Mouse (Mus musculus) T-helper 1 cell (primary cell): ENCODE measurements around the gene Snrk.

Source experiments
- in situ Hi-C: fragments of 300-600 bp; cut with MboI, MseI; formaldehyde crosslinking; loops from one replicate; pipeline ENCODE4 v1.15.1; 2025; ENCODE audit warnings: high pct_unique_total_duplicates

Snrk gene

DNA sequence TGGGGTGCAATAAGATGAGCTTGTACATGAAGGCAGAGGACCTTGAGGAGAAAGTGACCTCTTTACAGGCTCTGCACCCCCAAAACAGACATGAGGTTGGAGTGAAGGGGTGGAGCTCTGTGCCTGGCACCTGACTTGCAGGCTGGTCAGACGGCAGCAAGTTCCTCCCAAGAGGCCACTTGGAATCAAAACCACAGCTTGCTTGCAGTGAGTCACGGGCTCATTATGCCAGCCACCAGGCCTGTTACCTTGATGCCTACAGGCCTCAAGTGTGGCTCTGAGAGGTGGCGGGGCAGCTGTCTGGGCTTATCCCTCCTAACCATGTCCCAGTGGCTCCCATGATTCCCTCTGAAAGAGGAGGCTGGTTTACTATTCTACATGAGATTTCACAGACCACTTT, 63.0 kb downstream of the Snrk start:
- in situ Hi-C loops, result no loop called here

DNA sequence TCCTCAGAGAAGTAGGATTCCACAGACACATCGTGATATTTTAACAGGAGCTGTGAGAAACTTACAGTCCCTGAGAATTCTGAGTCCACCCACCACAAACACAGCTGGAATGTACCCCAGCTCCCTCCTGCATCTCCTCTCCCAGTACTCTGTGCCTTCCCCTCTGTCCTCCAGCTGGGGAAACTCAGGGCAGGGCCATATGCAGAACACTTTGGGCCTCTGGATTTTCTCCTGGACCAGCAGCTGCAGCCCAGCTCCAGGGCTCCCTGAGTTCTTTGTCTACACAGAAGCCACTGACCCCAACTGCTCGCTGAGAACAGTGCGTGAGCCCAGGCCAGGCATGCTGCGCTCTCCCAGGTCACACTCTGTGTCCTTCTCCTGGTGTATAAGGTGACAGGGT, 66.0 kb downstream of the Snrk start:
- in situ Hi-C loops, result no loop called here

DNA sequence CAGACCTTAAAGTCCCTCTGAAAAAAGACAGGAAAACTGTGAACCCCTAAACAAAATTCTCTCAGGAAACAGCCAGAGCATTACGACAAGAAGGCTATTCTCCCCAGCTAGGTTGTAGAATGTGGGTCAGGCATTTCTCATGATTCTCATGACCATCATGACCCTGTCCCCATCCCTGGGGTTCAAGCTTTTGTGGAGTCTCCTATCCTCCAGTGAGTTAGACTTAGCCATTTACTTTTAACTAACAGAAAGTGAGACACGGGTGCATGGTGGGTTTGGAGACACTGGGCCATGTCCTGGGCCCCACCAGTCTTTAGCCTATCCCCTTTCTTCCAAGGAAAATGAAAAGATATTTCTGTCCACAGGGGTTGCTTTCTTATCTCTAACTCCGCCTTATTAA, 67.3 kb downstream of the Snrk start:
- in situ Hi-C loops, result no loop called here

DNA sequence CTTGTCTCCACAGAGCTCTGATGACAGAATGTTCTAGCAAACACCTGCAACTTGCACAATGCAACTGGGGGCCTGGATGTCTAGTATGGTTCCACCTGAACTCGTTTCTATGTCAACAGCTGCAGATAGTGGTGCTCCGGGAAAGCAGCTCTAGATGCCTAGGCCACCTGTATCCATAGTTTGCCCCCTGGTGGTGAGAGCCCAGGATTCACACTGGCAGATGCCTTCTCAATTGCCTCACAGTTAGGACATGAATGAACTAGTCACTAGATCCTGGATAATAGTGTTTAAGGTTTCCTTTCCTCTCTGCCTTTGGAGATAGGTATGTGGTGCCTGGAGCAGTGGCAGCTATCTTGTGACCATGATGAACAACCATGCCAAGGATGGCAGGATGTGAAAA, 68.0 kb downstream of the Snrk start:
- in situ Hi-C loops, result no loop called here

DNA sequence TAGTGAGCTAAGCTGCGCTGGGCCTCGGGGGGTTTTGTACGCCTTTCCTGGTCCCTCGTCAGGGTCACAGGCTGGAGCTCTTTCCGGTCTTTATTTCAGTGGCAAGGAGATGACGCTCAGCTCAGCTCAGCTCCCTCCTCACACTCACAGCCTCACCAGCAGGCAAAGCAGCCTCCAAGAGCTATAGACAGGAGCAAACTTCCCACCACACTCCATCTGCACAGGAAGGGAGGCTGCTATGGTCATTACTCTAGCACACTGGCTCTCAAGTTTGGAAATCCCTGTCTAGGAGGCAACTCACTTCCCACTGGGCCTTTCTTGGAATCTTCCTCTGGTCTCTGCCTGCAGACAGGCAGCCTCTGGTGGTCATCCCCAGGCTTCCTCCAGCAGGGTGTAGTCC, 68.9 kb downstream of the Snrk start:
- in situ Hi-C loops, result no loop called here

DNA sequence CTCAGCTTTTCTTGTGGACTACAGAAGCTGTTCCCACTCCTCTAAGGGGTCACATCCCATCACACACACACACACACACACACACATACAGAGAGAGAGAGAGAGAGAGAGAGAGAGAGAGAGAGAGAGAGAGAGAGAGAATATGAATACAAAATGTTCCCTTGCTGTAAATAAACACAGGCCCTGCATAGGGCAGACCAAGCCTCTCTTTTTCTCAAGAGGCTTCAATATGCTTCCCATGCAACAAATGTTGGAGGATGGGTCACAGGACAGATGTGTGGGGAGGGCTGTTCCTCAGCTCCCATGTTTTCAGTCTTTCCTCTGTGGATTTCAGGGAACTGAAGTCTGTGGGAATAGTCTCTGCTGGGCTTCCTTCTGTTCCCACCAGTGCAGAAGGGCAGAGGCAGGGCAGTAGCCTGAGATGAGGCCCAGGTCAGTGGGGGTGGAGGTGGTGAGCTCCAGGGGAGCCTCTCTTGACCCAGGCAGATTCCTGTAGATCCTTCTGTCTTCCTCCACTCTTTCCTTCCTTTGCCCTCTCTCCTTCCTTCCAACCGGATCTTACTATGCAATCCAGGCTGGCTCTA, 69.7 kb downstream of the Snrk start:
- in situ Hi-C loops, result no loop called here

DNA sequence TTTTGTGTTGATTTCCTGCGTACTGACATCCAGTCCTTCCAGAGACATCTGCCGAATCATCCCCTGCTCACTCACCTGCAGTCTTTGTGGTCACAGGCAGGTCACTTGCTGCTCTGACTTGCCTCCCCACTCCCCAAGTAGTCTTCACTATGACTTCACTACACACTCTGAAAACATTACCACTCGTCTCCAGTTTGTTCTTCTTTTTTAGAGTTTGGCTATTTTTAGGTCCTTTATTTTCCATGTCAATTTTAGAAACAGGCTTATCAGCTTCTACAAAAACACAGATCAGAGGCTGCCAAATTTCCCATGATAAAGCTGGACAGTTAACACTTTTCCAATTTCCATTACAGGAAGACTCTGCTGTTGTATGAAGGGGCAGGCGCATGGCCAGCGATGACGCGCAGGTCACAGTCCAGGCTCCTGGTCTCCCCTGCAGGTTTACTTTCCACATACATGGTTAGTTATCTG, 70.4 kb downstream of the Snrk start:
- in situ Hi-C loops, result no loop called here

DNA sequence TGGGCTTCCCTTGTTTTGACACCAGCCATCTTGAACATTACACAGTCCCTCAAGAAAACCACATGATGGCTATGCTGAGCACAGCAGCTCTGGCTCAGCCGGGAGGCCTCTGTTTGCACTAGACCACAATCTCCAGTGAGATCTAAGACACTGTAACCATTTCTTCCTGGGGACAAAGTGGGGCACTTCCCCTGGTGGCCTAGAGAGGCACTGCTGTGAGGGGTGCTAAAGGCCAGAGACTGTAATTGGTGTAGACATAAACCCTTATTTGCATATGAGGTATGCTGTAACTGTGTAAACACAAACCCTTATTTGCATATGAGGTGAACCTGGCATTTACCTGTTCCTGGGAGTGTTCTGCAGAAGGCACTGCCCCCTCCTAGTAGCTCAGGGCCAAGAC, 71.7 kb downstream of the Snrk start:
- in situ Hi-C loops, result no loop called here

DNA sequence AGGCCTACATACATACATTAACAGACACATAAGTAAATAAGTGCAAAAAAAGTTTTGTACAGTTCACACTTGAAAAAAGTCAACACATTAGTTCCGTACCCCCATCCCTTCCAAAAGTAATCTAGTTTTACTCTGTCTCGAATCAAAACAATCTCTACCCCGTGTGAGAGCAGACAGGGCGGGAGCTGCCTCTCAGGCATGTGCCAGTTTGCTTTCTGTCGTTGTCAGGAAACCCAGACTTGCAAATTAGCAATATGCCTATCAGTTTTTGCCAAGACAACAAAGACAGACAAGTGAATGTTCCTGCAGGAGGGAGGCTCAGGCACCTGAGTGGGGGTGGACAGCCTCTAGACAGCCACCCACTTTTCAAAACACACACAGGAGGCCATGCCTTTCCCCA, 76.3 kb downstream of the Snrk start:
- in situ Hi-C loops, result no loop called here

DNA sequence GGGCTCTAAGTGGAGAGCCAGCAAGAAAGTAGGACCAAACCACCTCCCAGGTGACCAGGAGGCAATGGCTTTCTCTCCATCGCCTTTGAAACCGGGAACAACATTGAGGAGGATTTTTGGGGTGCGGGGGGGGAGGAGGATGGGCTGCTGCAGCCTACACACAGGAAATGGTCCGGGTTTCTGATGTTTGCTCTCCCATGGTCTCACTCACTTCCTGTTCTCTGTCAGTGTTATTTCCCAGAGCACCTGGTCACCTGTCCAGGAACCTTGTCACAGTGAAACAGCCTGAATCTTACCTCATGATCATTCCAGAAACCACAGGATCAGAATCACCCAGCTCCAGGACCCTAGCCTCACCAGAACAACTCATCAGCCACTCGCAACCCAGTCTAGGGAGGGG, 76.8 kb downstream of the Snrk start:
- in situ Hi-C loops, result no loop called here

DNA sequence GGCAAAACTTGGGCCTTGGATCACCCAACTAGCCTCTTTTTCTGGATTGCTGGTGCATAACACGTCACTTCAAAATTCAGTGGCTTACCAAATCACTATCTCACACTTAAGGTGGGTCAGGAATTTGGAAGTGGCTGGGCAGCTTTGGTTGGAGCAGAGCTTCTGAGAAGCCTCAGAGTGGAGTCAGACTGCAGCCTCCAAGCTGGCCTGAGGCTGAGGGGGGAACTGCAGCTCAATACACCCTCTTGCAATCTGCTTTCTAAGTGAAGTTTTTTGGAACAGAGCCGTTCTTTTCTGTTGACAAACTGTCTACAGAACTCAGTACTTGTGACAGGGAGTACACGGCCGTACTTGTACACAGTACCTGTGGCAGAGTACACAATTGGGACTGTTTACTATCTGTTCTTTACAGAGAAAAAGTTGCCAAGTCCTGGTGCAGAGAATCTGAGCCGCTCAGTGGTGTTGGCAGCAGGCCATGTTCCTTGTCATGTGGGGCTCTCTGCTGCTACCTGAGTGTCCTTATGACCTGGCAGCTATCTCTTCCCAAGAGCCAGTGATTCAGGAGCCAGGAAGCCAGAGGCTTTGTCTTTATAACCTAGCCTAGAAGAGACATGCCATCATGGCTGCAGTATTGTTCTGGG, 78.1 kb downstream of the Snrk start:
- in situ Hi-C loops, result no loop called here

DNA sequence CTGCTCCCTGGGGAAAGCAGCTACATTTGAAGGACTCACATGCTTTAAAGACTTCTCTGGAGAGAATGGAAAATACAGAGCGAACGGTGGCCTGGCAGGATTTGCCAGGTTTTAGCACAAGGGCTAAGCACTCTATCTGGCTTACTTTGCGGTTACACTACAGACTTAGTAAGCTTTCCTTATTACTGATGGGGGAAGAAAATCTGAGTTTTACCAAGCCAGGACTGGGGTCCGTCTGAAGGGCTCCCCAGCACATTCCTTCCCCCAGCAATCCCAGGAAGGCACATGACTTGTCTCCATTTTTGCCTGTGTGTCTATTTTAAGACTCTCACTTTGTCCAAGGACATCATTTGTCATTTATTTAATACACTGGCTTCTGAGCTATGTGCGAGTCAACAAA, 80.0 kb downstream of the Snrk start:
- in situ Hi-C loops, result no loop called here

DNA sequence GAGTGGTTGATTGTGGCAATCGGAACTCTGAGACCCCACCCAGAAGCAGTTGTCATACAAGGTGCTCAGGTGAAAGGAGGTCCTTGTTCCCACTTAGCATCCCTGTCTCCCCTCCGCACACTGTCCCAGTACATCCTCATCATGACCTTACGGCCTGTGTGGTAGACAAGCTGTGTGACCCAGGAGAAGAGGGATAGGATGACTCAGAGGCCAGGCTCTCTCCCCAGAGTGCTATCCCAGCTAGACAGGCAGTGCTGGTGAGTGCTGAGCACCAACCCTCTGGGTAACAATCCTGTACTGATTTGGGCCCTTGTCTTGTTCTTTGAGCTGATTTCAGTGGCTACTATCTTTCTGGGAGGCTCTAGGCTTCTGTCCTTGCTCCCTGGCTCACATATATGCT, 81.6 kb downstream of the Snrk start:
- in situ Hi-C loops, result no loop called here

DNA sequence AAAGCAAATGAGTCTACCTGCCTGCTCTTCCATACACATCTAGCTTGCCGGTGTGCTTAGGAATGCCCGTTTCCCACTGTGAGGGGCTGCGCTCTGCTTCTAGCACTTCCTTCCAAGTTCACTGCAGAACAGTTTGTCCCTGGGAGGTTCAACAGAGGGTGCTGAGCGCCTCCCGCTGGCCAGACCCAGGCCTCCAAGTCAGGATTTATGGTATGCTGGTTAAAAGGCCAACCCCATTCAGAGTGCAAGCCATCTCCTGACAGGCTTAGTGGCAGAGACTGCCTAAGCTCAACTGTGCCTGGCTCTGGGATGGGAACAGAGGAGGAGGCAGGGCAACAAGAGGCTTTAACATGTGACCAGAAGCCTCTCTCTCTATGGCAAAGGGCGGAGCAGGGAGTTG, 82.2 kb downstream of the Snrk start:
- in situ Hi-C loops, result no loop called here

DNA sequence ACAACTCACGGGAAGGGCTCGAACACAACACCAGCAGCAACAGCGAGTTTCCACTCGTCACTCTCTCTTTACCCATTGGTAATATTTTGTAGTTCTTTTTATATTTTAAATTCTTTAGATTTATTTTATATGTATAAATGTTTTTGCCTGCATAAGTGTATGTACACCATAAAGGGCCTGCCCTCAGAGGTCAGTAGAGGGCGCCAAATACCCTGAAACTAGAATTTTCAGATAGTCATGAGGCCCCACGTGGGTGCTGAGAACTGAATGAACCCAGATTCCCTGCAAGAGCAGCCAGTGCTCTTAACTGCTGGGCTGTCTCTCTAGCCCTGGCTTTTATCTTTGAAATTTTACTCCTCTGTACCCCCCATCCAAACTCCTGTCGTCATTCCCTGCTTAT, 87.4 kb downstream of the Snrk start:
- in situ Hi-C loops, result loop anchor here (10.0 kb wide), 1 partner anchor 100 kb away; no protein-coding TSS in a partner anchor

DNA sequence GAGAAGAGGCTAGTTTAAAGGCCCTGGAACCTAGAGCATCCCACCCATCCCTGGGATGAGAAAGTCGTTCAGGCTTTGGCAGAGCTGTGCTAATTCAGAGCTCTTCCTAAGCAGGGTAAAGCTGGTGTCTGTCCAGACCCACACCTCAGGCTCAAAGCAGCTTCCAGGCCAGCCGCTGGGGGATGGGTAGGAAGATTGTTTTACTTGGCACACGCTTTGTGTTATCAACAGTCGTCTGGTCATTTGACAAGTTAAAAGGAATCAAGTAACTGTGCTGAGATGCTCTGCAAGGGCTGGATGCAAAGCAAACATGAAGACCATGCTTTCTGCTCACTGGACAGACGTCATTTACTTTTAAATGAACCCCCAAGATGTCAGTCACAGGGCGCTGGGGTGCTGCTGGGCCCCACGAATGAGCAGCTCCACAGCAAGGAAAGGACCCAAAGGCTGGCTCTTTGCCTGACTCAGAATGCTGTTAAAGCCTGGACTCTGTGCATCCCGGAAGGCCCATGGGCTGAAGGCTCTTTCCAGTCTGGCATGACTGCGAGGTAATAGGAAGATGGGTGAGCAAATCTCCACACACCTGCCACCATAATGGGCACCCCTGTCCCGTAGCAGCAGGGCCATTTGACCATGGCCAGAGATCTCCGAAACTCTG, 88.6 kb downstream of the Snrk start:
- in situ Hi-C loops, result loop anchor here (5.0 to 10.0 kb wide), 2 partner anchors 57 to 99 kb away; no protein-coding TSS in a partner anchor

DNA sequence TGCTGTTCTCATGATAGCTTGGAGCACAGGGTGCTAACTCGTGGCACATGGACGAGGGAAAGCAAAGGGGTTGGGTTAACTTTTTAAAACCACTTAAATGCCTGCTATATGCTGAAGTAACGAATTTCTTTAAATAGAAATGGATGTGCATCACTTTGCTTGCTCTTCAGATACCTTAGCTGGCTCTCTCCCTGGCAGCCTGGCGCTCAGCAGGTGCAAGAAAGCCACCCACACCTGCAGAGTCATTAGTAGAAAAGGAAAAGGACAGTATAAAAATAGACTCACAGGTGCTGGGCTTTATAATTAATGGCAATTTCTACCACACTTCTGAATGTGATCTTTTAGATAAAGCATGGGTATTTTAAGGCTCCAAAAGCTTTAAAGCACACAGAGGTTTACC, 91.2 kb downstream of the Snrk start:
- in situ Hi-C loops, result loop anchor here (5.0 to 10.0 kb wide), 2 partner anchors 54 to 96 kb away; no protein-coding TSS in a partner anchor

DNA sequence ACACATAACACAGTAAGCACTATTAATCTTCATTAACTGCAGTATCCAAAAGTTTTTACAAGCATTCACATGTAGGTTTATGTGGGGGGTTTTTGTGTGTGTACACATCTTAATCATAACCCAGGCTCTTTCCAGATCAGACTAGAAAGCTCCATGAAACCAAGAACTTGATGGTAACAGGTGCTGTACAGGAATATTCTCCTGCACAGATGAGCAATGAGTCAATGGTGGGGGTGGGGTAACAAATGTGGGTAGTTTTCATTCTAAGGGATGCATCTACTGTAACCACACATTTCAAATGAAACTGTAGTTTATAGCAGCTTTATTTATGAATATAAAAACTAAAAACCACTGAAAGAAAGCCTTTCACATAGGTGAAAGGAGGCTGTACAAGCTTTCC, 98.1 kb downstream of the Snrk start:
- in situ Hi-C loops, result no loop called here

DNA sequence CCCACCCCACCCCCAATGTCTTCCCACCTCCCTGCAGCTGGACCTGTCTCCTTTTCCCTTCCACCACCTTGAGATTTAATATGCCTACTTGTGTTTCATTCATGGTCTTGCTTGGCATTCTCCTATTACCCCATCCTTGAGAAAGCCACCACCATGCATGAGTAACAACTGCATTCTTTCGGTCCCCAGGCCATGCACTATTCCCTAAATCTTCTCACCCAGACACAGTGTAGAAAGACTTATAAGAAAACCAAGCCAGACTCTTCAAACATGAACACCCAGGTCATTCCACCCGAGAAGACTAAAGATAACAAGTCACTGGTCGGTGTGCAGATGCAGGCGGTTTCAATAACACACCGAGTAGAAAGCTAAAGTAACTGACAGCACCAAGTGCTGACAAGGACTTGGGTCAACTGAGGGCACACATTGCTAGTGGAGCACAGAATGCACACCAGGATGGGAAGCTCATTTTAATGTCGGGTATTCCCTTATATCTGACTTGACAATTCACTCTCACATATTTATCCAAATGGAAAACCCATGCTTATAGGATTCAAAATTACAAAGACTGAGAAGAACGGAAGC, 100.0 kb downstream of the Snrk start:
- in situ Hi-C loops, result no loop called here
